Mouse (Mus musculus): ENCODE data around the gene St5. TPM values are rescaled to one million over a fixed set of nuclear protein-coding genes. Genes with fewer than 3 reads are reported as not detected.

St5 gene
- polyA plus RNA-seq, 1 experiment from 2014 or later: 46.3 TPM

DNA sequence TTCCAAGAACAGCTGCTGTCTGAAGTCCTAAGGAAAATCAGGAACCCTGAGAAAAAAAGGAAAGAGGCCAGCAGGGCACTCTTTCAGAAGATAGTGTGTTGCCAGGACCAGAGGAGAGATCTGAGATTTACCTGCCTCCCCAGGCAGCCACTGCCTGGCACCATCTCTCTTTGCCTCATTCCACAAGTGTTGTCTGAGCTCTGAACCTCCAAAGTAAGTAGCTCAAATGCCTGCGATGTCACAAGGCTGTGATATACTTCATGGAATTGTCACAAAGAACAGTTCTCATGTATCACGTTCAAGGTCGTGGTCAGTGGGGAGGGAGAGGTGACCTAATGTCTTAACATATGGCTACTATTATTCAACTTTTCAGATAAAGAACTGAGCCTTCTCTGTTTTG lies 186.9 kb downstream of the St5 start:
- H3K27ac ChIP-seq: no peak overlapping the region
- no peaks in the 10 kb centered on the region for H3K9me3 ChIP-seq
- WGBS: 73% methylated on average over 3 of the region's 3 CpGs

DNA sequence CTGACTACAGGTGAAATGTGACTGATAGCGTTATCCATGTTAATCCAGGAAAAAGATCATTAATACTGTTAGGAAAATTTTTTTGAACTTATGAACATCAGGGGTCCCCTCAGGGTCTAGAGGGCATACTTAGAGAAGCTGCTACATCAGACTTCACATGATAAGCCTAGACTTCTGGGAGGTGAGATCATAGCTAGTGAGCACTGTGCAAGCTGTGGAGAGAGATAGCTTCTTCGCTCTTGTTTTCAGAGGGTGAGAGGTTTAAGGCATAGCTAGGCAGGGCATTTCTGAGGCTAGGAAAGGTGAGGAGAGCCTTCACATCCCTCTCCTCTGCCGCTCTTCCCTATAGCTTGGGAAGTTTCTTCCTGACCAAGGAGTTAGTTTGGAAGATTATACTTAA lies 191.6 kb downstream of the St5 start:
- Histone ChIP-seq H3K9ac (no peak overlapping the region), H3K27ac (no peak overlapping the region), H3K36me3 (no peaks in the 10 kb centered on the region), H3K9me3 (no peaks in the 10 kb centered on the region), H3K4me2 (no peak overlapping the region), H3K4me3 (no peak overlapping the region), H3K4me1 (peaks cover 10% of the 10 kb centered on the region; the same call in 1 of the 2 replicates), H3K27me3 (no peaks in the 10 kb centered on the region)
- ATAC-seq (ENCODE audit: insufficient number of reproducible peaks, low FRiP score, low TSS enrichment, low read depth): no peak
- WGBS: 93% methylated on average over 3 of the region's 3 CpGs

More for the DNA sequence above, 186.9 kb downstream of the St5 start:
- Histone ChIP-seq H3K4me3 (no peak overlapping the region), H3K4me2 (no peak overlapping the region), H3K27me3 (no peaks in the 10 kb centered on the region), H3K4me1 (peaks cover 19% of the 10 kb centered on the region), H3K36me3 (peaks cover 9% of the 10 kb centered on the region), H3K9ac (no peak overlapping the region)
- ATAC-seq (ENCODE audit: insufficient number of reproducible peaks, low FRiP score, low TSS enrichment, low read depth): no peak

DNA sequence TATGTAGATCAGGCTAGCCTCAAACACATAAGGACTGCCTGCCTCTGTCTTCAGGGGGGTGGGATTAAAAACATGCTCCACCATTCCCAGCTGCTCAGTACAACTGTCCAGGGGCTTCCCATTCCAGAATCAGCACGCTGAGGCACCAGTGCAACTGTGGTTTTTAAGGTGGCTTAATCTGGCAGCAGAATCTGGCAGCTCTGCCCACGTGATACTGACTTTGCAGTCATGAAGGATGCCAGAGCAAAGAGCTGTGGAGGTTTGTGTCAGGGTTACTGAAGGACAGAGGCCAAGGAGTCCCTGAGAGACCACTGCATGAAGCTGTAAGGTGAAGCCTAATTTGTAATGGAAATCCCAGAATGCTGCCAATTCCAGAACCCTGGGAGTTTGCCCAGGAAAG lies 192.6 kb downstream of the St5 start:
- WGBS: 58% methylated on average over 2 of the region's 2 CpGs

DNA sequence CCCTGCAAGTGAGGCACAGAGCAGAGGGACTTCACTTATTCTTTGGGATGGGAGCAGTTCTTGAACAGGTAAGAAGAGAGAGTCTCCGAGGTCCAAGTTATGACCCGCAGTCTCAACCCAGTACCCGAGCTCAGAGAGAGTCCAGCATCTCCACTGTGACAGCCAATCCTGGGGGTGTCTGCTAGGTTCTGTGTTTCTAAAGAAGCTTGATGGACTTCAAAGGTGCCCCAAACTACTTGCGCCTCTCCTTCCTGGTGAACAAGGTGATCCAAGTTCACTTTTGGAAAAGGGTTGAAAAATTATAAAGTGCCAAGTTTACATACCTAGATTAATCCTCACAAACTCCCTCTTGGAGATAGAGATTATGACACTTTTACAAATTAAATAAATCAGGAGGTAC lies 195.4 kb downstream of the St5 start, which contains the start of gene Trim66:
Trim66 (minus strand) TSS at position 101 of the 400 bp plus-strand sequence.
- ATAC-seq (ENCODE audit: insufficient number of reproducible peaks, low FRiP score, low TSS enrichment, low read depth): no peak
- Histone ChIP-seq H3K9ac (no peak within 1 kb of the TSS), H3K9me3 (no peaks in the 10 kb centered on the region), H3K4me2 (no peak within 1 kb of the TSS), H3K27me3 (no peaks in the 10 kb centered on the region), H3K36me3 (no peaks in the 10 kb centered on the region), H3K4me1 (peaks cover 10% of the 10 kb centered on the region; the same call in 1 of the 2 replicates), H3K27ac (no peak within 1 kb of the TSS), H3K4me3 (no peak within 1 kb of the TSS)
- 86% methylated on average over 4 of the region's 4 CpGs for WGBS

More for the DNA sequence above, 192.6 kb downstream of the St5 start:
- no peak for ATAC-seq (ENCODE audit: insufficient number of reproducible peaks, low FRiP score, low TSS enrichment, low read depth)
- Histone ChIP-seq H3K4me3 (no peak overlapping the region), H3K9ac (no peak overlapping the region), H3K27me3 (no peaks in the 10 kb centered on the region), H3K9me3 (no peaks in the 10 kb centered on the region), H3K4me2 (no peak overlapping the region), H3K36me3 (no peaks in the 10 kb centered on the region), H3K4me1 (peaks cover 10% of the 10 kb centered on the region; the same call in 1 of the 2 replicates), H3K27ac (no peak overlapping the region)

DNA sequence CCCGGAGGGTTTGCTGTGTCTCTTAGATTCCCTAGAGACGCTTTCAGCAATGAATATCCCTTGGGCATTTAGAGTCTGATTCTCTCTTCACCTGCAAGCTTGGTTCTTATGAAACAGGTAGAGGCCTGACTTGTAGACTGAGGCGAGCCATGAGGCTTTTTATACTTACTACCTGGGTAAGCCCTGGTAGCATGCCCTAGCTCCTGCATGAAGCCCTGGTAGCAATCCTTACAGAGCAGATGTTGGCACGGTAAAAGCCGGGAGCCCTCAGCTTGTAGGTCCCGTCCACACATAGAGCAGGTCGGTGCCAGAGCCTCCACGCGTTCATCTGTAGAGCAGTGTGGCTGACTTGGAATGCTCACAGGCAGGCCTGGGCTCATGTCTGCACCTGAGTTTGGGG lies 195.8 kb downstream of the St5 start:
- WGBS: 32% methylated on average over 9 of the region's 9 CpGs
- no peak overlapping the region for H3K4me2 ChIP-seq
- H3K9ac ChIP-seq: no peak overlapping the region
- H3K4me1 ChIP-seq: peaks cover 10% of the 10 kb centered on the region; the same call in 1 of the 2 replicates
- no peak overlapping the region for H3K4me3 ChIP-seq
- no peaks in the 10 kb centered on the region for H3K27me3 ChIP-seq
- H3K36me3 ChIP-seq: no peaks in the 10 kb centered on the region
- ATAC-seq (ENCODE audit: insufficient number of reproducible peaks, low FRiP score, low TSS enrichment, low read depth): no peak
- no peaks in the 10 kb centered on the region for H3K9me3 ChIP-seq
- H3K27ac ChIP-seq: no peak overlapping the region

DNA sequence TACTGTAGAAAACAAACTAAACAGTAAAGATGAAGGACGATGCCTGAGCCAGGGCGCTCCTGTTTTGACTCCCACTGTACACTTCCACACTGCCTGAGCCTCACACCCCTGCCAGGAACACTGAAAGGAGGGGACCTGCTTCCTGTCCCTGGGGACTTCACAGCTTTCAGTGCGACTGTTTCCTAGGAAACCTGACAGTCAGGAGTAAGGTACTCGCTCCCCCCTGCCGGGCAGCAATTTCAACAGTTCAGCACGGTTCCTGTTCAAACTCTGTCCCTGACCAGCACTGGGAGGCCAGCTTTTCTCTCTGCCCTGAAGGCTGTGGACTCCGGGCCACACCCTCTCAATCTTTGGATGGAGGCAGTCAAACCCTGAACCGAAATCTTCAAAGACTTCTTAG lies 196.3 kb downstream of the St5 start:
- Histone ChIP-seq H3K4me3 (no peak overlapping the region), H3K4me2 (no peak overlapping the region), H3K36me3 (no peaks in the 10 kb centered on the region), H3K4me1 (peaks cover 10% of the 10 kb centered on the region; the same call in 1 of the 2 replicates), H3K9ac (no peak overlapping the region), H3K27me3 (no peaks in the 10 kb centered on the region), H3K9me3 (no peaks in the 10 kb centered on the region), H3K27ac (no peak overlapping the region)
- no peak for ATAC-seq (ENCODE audit: insufficient number of reproducible peaks, low FRiP score, low TSS enrichment, low read depth)
- WGBS: 7% methylated on average over 8 of the region's 8 CpGs

DNA sequence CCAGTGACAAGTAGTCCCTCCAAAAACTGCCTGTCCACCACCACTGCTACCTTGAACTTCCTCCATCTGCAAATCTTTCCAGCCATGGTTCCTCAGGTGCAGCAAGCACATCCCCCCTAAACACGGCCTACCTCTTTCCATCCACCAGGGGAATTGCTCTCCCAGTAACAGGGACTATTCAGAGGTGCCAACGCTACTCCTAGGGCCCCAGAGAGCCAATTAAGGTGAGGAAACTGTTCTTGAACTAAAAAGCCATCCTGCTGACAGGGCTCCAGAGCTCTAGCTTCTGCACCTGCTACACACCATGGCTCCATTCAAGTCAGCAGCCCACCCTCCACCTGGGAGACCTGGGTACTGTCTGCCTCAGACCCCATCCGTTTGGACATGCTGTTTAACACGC lies 205.9 kb downstream of the St5 start:
- Histone ChIP-seq H3K27ac (no peak overlapping the region), H3K9me3 (no peaks in the 10 kb centered on the region), H3K4me1 (peaks cover 12% of the 10 kb centered on the region), H3K4me3 (no peak overlapping the region), H3K27me3 (peaks cover 17% of the 10 kb centered on the region), H3K4me2 (no peak overlapping the region), H3K9ac (no peak overlapping the region), H3K36me3 (no peaks in the 10 kb centered on the region)
- no peak for ATAC-seq (ENCODE audit: insufficient number of reproducible peaks, low FRiP score, low TSS enrichment, low read depth)
- 53% methylated on average over 4 of the region's 4 CpGs for WGBS

DNA sequence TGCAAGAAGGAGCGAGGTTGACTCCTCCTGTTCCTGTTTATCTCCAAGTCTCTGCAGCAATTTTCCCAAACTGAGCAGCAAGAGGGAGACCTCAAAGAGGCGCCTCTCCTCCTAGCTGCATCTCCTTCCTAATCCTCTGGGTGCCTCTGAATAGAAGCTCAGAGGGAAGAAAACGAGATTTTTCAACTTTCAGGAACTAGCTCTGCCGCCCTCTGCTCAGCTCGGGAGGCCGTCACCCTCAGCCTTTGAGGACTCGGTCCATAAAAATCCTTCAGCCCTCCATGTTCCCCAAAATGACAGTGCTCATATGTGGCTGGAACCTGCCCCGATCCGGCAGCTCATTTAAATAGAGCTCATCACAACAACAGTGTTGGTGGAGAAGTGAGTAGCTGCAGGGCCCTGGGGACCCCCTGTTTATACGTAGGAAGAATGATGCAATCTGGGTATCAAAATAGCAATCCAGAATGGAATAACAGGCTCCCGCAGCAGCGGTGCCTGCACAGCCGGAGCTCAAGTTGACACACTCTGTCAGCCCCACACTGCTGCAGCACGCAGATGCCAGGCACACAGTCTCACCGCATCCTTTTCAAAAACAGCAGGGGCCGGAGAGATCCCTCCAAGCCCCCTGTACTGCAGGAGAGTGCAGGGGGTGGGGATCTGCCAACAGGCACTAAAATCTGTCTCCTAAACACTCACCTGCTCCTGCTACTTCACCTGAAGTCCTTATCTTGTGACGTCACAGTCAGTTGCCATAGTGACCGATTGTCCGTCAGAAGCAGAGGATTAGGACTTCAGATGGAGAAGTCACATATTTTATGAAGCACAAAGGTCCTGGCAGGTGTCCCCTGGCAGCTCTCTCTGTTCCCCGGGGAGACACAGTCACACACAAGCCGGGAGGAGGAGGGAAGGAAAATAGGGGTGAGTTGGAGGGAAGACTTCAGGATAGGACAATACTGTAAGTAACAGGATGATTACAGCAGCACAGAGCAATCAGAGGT lies 209.8 kb downstream of the St5 start:
- Histone ChIP-seq H3K9ac (0 out of 2 replicates have a peak overlapping the region, but pooled peaks have one; percentile 7), H3K4me1 (peaks cover 12% of the 10 kb centered on the region), H3K4me3 (peak overlapping the region; percentile 0; the same call in 1 of the 2 replicates), H3K9me3 (no peaks in the 10 kb centered on the region), H3K4me2 (peak overlapping the region; percentile 27), H3K27me3 (peaks cover 23% of the 10 kb centered on the region), H3K36me3 (no peaks in the 10 kb centered on the region), H3K27ac (no peak overlapping the region)
- WGBS: 13% methylated on average over 21 of the region's 21 CpGs
- ATAC-seq (ENCODE audit: insufficient number of reproducible peaks, low FRiP score, low TSS enrichment, low read depth): no peak

DNA sequence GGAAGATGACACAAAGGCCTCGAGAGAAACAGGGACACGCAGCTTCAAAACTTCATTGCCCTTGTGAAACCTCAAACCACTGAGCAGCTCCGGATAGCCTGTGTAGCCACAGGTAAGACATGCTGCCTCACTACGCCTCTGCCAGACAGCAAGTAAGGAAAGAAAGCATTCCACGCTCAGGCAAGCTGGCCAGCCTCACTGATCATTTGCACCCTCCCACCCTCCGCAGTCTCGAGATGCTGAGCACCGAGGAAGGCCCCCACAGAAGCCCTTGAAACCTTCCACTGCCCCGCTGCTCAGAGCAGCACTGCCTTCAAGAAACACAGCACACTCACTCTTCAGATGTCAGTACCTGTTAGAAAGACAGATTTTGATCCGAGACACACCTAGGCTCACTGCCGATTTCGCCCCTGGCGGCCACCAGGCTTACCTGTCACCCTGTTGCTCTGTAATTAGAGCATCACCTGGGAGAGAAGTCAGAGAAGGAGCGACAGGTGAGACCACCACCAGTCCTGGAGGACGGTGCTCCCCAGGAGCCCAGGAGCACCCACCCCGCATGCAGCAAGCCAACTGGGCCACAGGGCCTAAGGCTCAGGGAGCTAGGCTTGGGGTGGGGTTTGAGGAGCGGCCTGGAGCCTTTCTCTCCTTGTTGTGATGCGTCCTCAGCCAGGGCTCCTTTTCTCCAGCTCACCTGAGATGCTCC lies 210.6 kb downstream of the St5 start:
- Histone ChIP-seq H3K4me1 (peaks cover 12% of the 10 kb centered on the region), H3K4me3 (no peak overlapping the region), H3K27me3 (peaks cover 23% of the 10 kb centered on the region), H3K9me3 (no peaks in the 10 kb centered on the region), H3K36me3 (no peaks in the 10 kb centered on the region), H3K4me2 (no peak overlapping the region), H3K9ac (no peak overlapping the region), H3K27ac (no peak overlapping the region)
- WGBS: 54% methylated on average over 18 of the region's 18 CpGs
- no peak for ATAC-seq (ENCODE audit: insufficient number of reproducible peaks, low FRiP score, low TSS enrichment, low read depth)

DNA sequence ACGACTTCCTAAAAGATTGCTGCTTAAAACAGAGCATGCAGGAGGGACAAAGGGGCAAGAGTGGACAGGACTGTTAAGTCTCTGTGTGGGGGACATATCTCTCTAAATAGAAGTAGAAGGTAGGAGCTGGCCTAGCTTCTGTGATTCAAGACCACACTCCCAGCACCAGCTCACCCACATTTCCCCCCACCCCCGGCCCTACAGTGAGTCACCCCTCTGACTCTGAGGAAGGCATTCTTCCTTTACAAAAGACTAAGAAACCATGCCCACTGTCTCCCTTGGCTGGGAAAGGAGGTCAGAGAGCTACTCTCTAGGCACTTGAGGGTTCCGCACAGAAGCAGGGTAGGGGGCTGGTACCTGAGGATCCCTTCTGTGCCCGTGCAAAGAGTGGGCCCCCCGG lies 219.2 kb downstream of the St5 start:
- Histone ChIP-seq H3K4me3 (no peak overlapping the region), H3K36me3 (no peaks in the 10 kb centered on the region), H3K4me1 (0 out of 2 replicates have a peak, but pooled peaks cover 6% of the 10 kb centered on the region), H3K9me3 (no peaks in the 10 kb centered on the region), H3K4me2 (no peak overlapping the region), H3K27ac (no peak overlapping the region), H3K27me3 (no peaks in the 10 kb centered on the region), H3K9ac (no peak overlapping the region)
- ATAC-seq (ENCODE audit: insufficient number of reproducible peaks, low FRiP score, low TSS enrichment, low read depth): no peak
- WGBS: 78% methylated on average over 5 of the region's 5 CpGs

DNA sequence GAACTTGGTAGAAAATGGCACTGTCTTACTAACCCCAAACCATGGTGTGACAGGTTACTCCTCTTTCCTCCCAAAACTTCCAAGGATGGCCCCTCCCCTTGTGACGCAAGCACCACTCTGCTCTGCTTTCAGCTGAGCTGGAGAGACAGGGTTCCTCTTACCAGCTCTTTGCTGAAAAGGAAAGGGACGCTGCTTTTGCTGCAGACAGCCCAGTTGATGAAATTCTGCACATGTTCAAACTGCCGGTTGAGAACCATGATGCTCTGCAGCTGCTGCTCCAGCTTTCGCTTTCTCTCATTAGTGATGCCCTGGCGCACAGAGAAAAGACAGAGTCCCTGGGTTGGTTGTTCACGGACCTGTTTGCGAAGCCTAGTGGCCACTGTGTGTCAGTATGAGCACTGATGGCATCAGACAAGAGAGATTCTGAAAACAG lies 222.6 kb downstream of the St5 start:
- Histone ChIP-seq H3K9me3 (no peaks in the 10 kb centered on the region), H3K4me3 (no peak overlapping the region), H3K4me1 (0 out of 2 replicates have a peak, but pooled peaks cover 6% of the 10 kb centered on the region), H3K4me2 (no peak overlapping the region), H3K27me3 (no peaks in the 10 kb centered on the region), H3K36me3 (no peaks in the 10 kb centered on the region), H3K9ac (no peak overlapping the region), H3K27ac (no peak overlapping the region)
- no peak for ATAC-seq (ENCODE audit: insufficient number of reproducible peaks, low FRiP score, low TSS enrichment, low read depth)
- 40% methylated on average over 7 of the region's 7 CpGs for WGBS

DNA sequence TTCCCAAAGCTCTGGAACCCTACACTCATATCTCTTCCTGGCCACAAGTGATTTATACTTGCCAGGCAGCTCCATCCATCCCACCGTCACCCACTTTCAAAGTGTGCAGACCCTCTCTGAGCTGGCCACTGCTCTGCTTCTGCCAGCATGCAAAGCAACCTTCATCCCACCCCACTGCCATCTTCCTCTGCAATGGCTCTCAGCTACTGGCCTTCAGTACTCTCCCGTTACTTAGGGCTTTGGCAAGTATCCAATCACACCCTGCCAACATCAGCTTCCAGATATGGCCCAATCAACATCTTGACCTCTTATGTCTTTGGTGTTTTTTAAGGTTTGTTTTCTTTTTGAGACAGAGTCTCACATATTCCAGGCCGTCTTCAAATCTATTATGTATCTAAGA lies 225.5 kb downstream of the St5 start:
- no peak overlapping the region for H3K4me2 ChIP-seq
- 73% methylated on average over 3 of the region's 3 CpGs for WGBS
- H3K4me1 ChIP-seq: 0 out of 2 replicates have a peak, but pooled peaks cover 6% of the 10 kb centered on the region
- no peak for ATAC-seq (ENCODE audit: insufficient number of reproducible peaks, low FRiP score, low TSS enrichment, low read depth)
- H3K4me3 ChIP-seq: no peak overlapping the region
- H3K36me3 ChIP-seq: no peaks in the 10 kb centered on the region
- no peaks in the 10 kb centered on the region for H3K9me3 ChIP-seq
- H3K27ac ChIP-seq: no peak overlapping the region
- no peaks in the 10 kb centered on the region for H3K27me3 ChIP-seq
- no peak overlapping the region for H3K9ac ChIP-seq

Data from limb, embryonic 15.5 days (tissue).